Mouse (Mus musculus): ENCODE measurements around the gene Fbxo5.
A peak's percentile ranks its signal among the peaks of the same experiment; 100 is the strongest.

Fbxo5 gene

GRCm38 (mm10) chr10:5805243-5805730 is at the start of gene Fbxo5:
Fbxo5 (minus strand) TSS chr10:5805600.
- DNase-seq (ENCODE audit: low spot score), result peak; percentile 99

- DNase-seq (ENCODE audit: low spot score), result no peak
Observed at GRCm38 (mm10) chr10:5853290-5853868, 48.0 kb upstream of the Fbxo5 start.

GRCm38 (mm10) chr10:5846939-5847338 is 41.5 kb upstream of the Fbxo5 start:
- peak; percentile 64 for DNase-seq (ENCODE audit: low spot score)

DNA sequence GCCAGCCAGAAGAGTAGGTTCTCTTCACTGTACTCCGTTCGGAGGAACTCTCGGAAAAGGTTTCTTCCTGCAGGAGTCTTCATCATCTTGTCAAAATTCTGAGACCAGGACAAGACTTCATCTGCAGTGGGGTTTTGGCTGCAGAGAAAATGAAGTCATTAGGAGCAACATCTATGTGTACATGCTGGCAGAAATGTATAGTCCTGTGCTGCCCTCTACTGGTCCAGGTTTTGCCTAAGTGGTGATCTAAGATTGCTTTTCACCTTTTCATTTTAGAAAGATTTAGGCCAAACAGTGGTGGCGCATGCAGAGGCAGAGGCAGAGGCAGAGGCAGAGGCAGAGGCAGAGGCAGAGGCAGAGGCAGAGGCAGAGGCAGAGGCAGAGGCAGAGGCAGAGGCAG is 36.0 kb upstream of the Fbxo5 start:
- peak; percentile 75 for DNase-seq (ENCODE audit: low spot score)

- no peak for DNase-seq (ENCODE audit: low spot score)
Observed at GRCm38 (mm10) chr10:5826336-5827025, 21.1 kb upstream of the Fbxo5 start.

GRCm38 (mm10) chr10:5824779-5825178 is 19.4 kb upstream of the Fbxo5 start:
- DNase-seq (ENCODE audit: low spot score), result peak; percentile 82

DNA sequence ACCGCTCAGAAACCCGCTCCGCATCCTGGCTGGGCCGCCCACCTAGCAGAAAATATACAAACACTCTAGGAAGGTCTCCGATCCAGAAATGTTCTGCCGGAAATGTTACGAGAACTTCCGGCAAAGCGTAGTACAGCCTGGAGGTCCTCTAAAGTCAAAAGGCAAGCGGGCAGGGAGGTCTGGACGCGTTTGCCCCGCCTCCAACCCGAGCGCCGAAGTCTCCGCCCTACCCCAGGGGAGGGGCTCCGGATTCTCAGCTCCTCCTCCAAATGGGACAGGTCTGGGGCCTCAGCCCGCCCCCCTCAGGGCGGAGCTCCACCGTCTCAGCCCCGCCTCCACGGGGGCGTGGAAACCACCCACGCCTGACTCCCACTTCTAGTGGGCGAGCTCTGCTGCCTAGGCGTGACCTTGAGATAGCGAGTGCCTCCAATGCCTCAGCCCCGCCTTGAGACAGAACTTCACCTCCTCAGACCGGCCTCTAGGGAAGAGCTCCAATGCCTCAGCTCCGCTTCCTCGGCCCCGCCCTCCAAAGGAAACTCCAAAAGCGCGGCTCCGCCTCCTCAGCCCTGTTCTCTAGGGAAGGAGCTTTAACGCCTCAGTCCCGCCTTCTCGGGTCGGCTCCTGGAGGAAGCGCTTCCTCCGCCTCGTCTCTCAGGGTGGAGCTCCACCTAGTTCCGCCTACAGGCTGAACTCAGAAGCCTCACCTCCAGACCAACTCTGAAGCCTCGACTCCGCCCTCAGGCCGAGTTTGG is 18.5 kb upstream of the Fbxo5 start, which contains the start of gene Mtrf1l:
Mtrf1l (minus strand) TSS at position 171 of the 752 bp plus-strand sequence.
- DNase-seq (ENCODE audit: low spot score), result peak; percentile 98

DNA sequence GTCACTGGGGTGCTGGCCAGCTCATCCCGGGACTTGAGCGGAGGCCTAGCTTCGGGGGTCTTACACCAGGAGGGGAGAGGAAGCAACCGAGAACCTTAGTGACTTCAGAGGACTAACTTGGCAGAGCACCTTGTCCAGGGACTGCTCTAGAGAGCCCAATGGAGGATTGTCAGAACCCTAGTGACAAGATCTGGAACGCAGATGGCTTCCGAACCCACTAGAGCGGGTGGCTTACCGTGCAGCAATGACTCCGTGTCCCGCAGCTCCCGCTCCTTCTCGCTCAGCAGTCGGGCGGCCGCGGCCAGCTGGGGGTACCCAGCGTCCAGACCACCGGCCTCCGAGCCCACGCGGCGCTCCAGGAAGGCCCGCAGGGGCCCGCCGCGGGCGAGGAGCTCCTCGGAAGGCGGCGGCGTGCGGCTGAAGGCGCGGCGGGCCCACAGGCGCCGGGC is 17.9 kb upstream of the Fbxo5 start:
- DNase-seq (ENCODE audit: low spot score), result peak; percentile 24

DNA sequence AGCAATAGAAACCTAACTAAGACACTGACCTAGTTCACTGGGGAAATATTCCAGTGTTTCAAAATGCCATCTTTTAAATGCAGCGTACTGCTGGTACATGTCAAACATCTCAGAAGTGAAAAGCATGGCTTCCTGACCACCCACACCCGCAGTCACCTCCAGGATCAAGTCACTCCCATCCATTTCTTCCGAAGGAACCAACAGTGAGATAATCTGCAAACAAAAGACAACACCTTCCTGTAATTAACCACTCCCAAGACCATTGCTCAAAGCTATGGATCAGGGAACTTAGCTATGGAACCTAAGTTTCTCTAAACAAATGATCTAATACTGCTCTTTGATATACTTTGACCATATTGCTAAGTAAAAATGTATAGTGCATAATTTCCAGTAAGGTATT is 13.4 kb upstream of the Fbxo5 start:
- DNase-seq (ENCODE audit: low spot score), result no peak

DNA sequence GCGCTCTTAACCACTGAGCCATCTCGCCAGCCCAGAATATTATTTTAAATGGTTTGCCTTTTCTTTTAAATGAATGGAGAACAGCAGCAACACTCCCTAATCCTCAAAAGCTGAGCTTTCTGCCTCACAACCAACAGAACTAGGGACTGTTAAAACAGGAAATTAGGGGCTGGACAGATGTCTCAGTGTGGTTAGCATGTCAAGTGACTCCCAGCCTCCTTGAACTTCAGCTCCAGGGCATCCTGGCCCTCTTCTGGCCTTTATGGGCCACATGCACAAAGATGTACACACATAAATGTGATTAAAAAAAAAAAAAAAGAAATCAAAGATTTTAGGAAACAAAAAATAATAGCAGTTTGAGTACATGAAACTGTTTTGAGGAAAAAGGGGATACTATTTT is 10.6 kb upstream of the Fbxo5 start:
- DNase-seq (ENCODE audit: low spot score), result no peak

- no peak for DNase-seq (ENCODE audit: low spot score)
Observed at GRCm38 (mm10) chr10:5813724-5814123, 8.3 kb upstream of the Fbxo5 start.

DNA sequence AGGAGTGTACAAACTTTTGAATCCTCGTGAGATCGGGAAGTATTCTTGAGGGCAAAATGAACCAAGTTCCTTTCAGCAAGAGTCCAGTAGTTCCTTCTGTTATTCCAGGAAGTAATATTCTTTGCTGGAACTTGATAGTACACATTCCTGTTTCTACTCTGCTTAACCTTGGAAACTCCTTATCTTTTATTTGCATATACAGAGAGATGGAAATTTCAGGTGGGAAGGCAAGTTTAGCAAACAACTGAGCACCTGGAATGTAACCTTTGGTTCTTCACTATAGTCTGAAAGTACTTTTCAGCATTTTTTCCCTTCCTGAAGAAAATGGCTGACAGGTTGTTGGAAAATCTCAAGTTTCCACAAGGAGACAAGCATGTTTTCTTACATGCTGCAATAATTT is 2.3 kb upstream of the Fbxo5 start:
- no peak for DNase-seq (ENCODE audit: low spot score)

- no peak for DNase-seq (ENCODE audit: low spot score)
Observed at GRCm38 (mm10) chr10:5806996-5807395, 1.6 kb upstream of the Fbxo5 start.

DNA sequence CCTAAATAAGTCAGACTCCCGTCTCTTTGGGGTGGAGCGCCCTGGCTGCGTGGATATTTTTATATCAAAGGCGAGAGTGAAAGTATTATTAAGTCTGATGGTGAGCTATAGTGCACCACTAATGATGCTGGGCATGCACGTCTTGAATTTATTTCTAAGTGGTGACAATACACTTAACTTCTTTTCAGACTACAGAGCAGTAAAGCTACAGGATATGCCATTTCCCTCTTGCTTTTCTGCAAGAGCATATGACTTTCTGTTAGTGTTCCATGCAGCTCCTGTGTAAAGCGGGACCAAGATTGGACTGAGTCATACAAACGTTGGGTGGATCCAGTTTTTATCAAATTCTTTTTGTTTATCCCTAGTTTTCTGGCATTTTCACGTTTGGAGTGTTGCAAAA is 1.0 kb upstream of the Fbxo5 start:
- DNase-seq (ENCODE audit: low spot score), result no peak

GRCm38 (mm10) chr10:5805731-5806307 is 419 bp upstream of the Fbxo5 start:
- peak; percentile 97 for DNase-seq (ENCODE audit: low spot score)

- peak; percentile 69 for DNase-seq (ENCODE audit: low spot score)
Observed at GRCm38 (mm10) chr10:5804691-5805156, 676 bp downstream of the Fbxo5 start.

- DNase-seq (ENCODE audit: low spot score), result peak; percentile 48
Observed at GRCm38 (mm10) chr10:5803739-5804138, 1.7 kb downstream of the Fbxo5 start.

GRCm38 (mm10) chr10:5802866-5803265 is 2.5 kb downstream of the Fbxo5 start:
- peak; percentile 32 for DNase-seq (ENCODE audit: low spot score)

DNA sequence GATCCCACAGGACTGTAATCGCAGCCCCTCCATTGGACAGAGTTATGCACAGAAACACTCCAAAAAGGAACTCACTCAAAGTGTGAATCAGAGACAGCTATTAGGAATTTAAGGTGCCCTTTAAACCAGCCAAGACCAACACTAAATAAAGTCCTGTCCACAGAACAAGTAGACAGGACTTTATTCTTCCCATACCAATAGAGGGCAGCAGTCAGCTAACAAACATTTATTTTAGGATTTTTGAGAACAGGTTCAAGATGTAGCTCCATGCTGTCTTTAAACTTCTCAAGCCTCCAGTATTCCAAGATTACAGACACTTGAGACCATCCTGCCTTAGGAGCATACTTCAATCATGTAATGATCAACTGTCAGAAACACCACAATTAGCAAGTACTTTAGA is 4.9 kb downstream of the Fbxo5 start:
- peak; percentile 48 for DNase-seq (ENCODE audit: low spot score)

GRCm38 (mm10) chr10:5798069-5798468 is 7.3 kb downstream of the Fbxo5 start:
- no peak for DNase-seq (ENCODE audit: low spot score)

GRCm38 (mm10) chr10:5790657-5791056 is 14.7 kb downstream of the Fbxo5 start:
- DNase-seq (ENCODE audit: low spot score), result peak; percentile 70

GRCm38 (mm10) chr10:5786923-5787322 is 18.5 kb downstream of the Fbxo5 start:
- DNase-seq (ENCODE audit: low spot score), result peak; percentile 50
